Mouse (Mus musculus): ENCODE measurements at regions not wholly inside any gene's neighbourhood (a gene's known extent, or its start where the extent isn't known, plus 50 kb on each side); places are given as distances from the start of the nearest gene placed in this dataset.
A peak's percentile ranks its signal among the peaks of the same experiment; 100 is the strongest.

- TF ChIP-seq MYOD1 (IDR thresholded peaks at IDR 0.05; ENCODE audit: control insufficient read depth in 1 of 3, insufficient read length in 2 of 3, low read depth in 2 of 3), result no peak
- H3ac ChIP-seq (ENCODE audit: control insufficient read depth, insufficient read length), result no peak overlapping the region
- H3K4me2 ChIP-seq (ENCODE audit: low read depth), result peak overlapping the region; percentile 22
- no peak overlapping the region for H3K4me3 ChIP-seq
- no peaks in the 10 kb centered on the region for H3K36me3 ChIP-seq (ENCODE audit: control insufficient read depth, insufficient read depth)
- H3K79me2 ChIP-seq (ENCODE audit: control insufficient read depth, insufficient read depth), result no peaks in the 10 kb centered on the region
- H3K27me3 ChIP-seq (ENCODE audit: control insufficient read depth, insufficient read depth, insufficient read length), result no peaks in the 10 kb centered on the region
These were observed 103.7 kb downstream of the Mettl11b start for GRCm38 (mm10) chr1:163621293-163621692.

DNA sequence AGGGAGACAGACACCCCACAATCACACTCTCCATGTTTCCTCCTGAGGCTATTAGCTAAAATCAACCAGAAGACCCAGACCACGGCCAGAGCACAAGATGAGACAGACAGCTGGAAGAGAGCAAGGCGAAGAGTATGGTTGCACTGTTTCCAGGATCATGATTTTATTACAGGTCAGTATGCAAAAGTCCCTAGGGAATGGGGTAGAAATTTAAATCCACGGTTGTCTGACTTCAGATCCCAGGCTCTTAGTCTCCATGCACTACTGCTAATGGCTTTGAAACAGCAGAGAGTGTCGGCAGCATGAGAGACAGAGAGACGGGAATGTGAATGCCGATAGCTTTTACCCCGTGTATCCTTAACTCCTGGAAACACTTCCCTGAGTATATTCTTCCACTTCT is 105.2 kb downstream of the Mettl11b start:
- Histone ChIP-seq H3ac (ENCODE audit: control insufficient read depth, insufficient read length) (no peak overlapping the region), H3K79me2 (ENCODE audit: control insufficient read depth, insufficient read depth) (no peaks in the 10 kb centered on the region), H3K36me3 (ENCODE audit: control insufficient read depth, insufficient read depth) (no peaks in the 10 kb centered on the region), H3K4me3 (no peak overlapping the region), H3K27me3 (ENCODE audit: control insufficient read depth, insufficient read depth, insufficient read length) (no peaks in the 10 kb centered on the region), H3K4me2 (ENCODE audit: low read depth) (no peak overlapping the region)
- no peak for TF ChIP-seq MYOD1 (IDR thresholded peaks at IDR 0.05; ENCODE audit: control insufficient read depth in 1 of 3, insufficient read length in 2 of 3, low read depth in 2 of 3)
- TF ChIP-seq TCF3 (IDR thresholded peaks at IDR 0.05; ENCODE audit: insufficient read length, low read depth), result no peak
- no peak for TF ChIP-seq MYOG (IDR thresholded peaks at IDR 0.05; ENCODE audit: control insufficient read depth in 1 of 3, insufficient read depth in 1 of 3, insufficient read length in 2 of 3, low read depth in 2 of 3)
- no peak for TF ChIP-seq MAX (IDR thresholded peaks at IDR 0.05; ENCODE audit: low read depth)
- TF ChIP-seq TCF12 (IDR thresholded peaks at IDR 0.05; ENCODE audit: insufficient read depth, poor library complexity, severe bottlenecking), result no peak
- no peak for TF ChIP-seq CEBPB (IDR thresholded peaks at IDR 0.05; ENCODE audit: insufficient read depth, poor library complexity, severe bottlenecking)
- TF ChIP-seq POLR2AphosphoS2 (IDR thresholded peaks at IDR 0.05; ENCODE audit: insufficient read length, low read depth), result no peak
- no peak for TF ChIP-seq POLR2A (IDR thresholded peaks at IDR 0.05; ENCODE audit: insufficient read length, low read depth)
- TF ChIP-seq SRF (IDR thresholded peaks at IDR 0.05; ENCODE audit: control insufficient read depth, insufficient read length, low read depth), result no peak
- TF ChIP-seq USF1 (IDR thresholded peaks at IDR 0.05; ENCODE audit: low read depth), result no peak
- no peak for TF ChIP-seq REST (IDR thresholded peaks at IDR 0.05; ENCODE audit: insufficient read depth, insufficient read length)
- no peak for TF ChIP-seq E2F4 (IDR thresholded peaks at IDR 0.05; ENCODE audit: insufficient read depth)

DNA sequence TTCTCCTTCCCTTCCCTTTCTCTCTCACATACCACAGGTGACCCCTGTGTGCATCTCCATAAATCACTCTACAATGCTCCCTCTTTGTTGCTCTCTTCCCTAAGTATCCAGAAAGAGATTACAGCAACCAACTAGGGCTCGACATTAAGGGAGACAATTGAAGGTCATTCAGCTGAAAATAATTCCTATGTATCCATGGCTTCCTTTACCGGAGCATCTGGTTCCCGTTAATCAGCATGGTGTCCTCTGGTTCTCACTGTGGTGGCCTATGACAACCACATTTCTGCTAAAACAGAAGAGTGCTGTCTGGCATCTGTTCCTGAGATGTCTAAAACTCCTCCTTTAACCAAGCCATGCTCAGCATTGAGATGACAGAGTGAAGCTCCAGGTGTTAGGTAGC is 106.9 kb downstream of the Mettl11b start:
- TF ChIP-seq TCF3 (IDR thresholded peaks at IDR 0.05; ENCODE audit: insufficient read length, low read depth) (no peak), REST (IDR thresholded peaks at IDR 0.05; ENCODE audit: insufficient read depth, insufficient read length) (no peak), USF1 (IDR thresholded peaks at IDR 0.05; ENCODE audit: low read depth) (no peak), MYOG (IDR thresholded peaks at IDR 0.05; ENCODE audit: control insufficient read depth in 1 of 3, insufficient read depth in 1 of 3, insufficient read length in 2 of 3, low read depth in 2 of 3) (no peak), POLR2A (IDR thresholded peaks at IDR 0.05; ENCODE audit: insufficient read length, low read depth) (no peak), MYOD1 (IDR thresholded peaks at IDR 0.05; ENCODE audit: control insufficient read depth in 1 of 3, insufficient read length in 2 of 3, low read depth in 2 of 3) (no peak), E2F4 (IDR thresholded peaks at IDR 0.05; ENCODE audit: insufficient read depth) (no peak)
- H3K27me3 ChIP-seq (ENCODE audit: control insufficient read depth, insufficient read depth, insufficient read length), result no peaks in the 10 kb centered on the region
- H3ac ChIP-seq (ENCODE audit: control insufficient read depth, insufficient read length), result no peak overlapping the region
- H3K36me3 ChIP-seq (ENCODE audit: control insufficient read depth, insufficient read depth), result no peaks in the 10 kb centered on the region
- no peak overlapping the region for H3K4me2 ChIP-seq (ENCODE audit: low read depth)
- no peaks in the 10 kb centered on the region for H3K79me2 ChIP-seq (ENCODE audit: control insufficient read depth, insufficient read depth)
- no peak overlapping the region for H3K4me3 ChIP-seq

- H3K36me3 ChIP-seq (ENCODE audit: control insufficient read depth, insufficient read depth), result no peaks in the 10 kb centered on the region
- no peaks in the 10 kb centered on the region for H3K79me2 ChIP-seq (ENCODE audit: control insufficient read depth, insufficient read depth)
- H3K4me3 ChIP-seq, result no peak overlapping the region
- no peaks in the 10 kb centered on the region for H3K27me3 ChIP-seq (ENCODE audit: control insufficient read depth, insufficient read depth, insufficient read length)
- H3K4me2 ChIP-seq (ENCODE audit: low read depth), result no peak overlapping the region
- H3ac ChIP-seq (ENCODE audit: control insufficient read depth, insufficient read length), result no peak overlapping the region
- no peak for TF ChIP-seq POLR2A (IDR thresholded peaks at IDR 0.05; ENCODE audit: insufficient read length, low read depth)
- no peak for TF ChIP-seq CEBPB (IDR thresholded peaks at IDR 0.05; ENCODE audit: insufficient read depth, poor library complexity, severe bottlenecking)
- TF ChIP-seq POLR2AphosphoS2 (IDR thresholded peaks at IDR 0.05; ENCODE audit: insufficient read length, low read depth), result no peak
- TF ChIP-seq E2F4 (IDR thresholded peaks at IDR 0.05; ENCODE audit: insufficient read depth), result no peak
- no peak for TF ChIP-seq MYOG (IDR thresholded peaks at IDR 0.05; ENCODE audit: control insufficient read depth in 1 of 3, insufficient read depth in 1 of 3, insufficient read length in 2 of 3, low read depth in 2 of 3)
- TF ChIP-seq SRF (IDR thresholded peaks at IDR 0.05; ENCODE audit: control insufficient read depth, insufficient read length, low read depth), result no peak
- TF ChIP-seq TCF3 (IDR thresholded peaks at IDR 0.05; ENCODE audit: insufficient read length, low read depth), result no peak
- no peak for TF ChIP-seq MAX (IDR thresholded peaks at IDR 0.05; ENCODE audit: low read depth)
- no peak for TF ChIP-seq TCF12 (IDR thresholded peaks at IDR 0.05; ENCODE audit: insufficient read depth, poor library complexity, severe bottlenecking)
- no peak for TF ChIP-seq USF1 (IDR thresholded peaks at IDR 0.05; ENCODE audit: low read depth)
These were observed 108.4 kb downstream of the Mettl11b start for GRCm38 (mm10) chr1:163616596-163616995.

DNA sequence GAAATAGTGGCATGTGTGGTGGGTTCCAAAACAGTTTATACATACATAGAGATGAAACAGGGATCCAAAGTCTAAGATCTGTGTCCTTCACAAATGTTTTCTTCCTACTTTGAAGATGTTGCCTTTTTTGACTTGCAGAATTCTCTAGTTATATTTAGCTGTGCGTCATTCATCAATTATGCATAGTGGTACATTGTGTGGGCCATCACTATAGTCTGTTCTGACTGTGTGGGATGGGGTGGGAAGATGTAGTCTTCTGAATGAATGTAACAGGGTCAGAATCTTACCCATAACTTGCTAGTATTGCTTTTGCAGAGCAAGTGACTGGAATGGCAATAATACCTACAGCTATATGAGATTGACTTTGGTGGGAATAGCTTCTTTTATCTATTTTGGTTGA is 116.6 kb downstream of the Mettl11b start:
- no peaks in the 10 kb centered on the region for H3K27me3 ChIP-seq (ENCODE audit: control insufficient read depth, insufficient read depth, insufficient read length)
- no peak overlapping the region for H3K4me2 ChIP-seq (ENCODE audit: low read depth)
- no peak overlapping the region for H3ac ChIP-seq (ENCODE audit: control insufficient read depth, insufficient read length)
- no peak for TF ChIP-seq CEBPB (IDR thresholded peaks at IDR 0.05; ENCODE audit: insufficient read depth, poor library complexity, severe bottlenecking)
- no peak for TF ChIP-seq E2F4 (IDR thresholded peaks at IDR 0.05; ENCODE audit: insufficient read depth)
- no peak for TF ChIP-seq POLR2A (IDR thresholded peaks at IDR 0.05; ENCODE audit: insufficient read length, low read depth)
- no peaks in the 10 kb centered on the region for H3K79me2 ChIP-seq (ENCODE audit: control insufficient read depth, insufficient read depth)
- no peaks in the 10 kb centered on the region for H3K36me3 ChIP-seq (ENCODE audit: control insufficient read depth, insufficient read depth)
- H3K4me3 ChIP-seq, result no peak overlapping the region
